Mouse (Mus musculus) heart, embryonic 16.5 days (tissue): ENCODE data around the gene Adamts20. TPM values are rescaled to one million over a fixed set of nuclear protein-coding genes. Genes with fewer than 3 reads are reported as not detected.

Experiments used
- ATAC-seq: fragments of 200-750 bp; cut with Nextera tagmentation; replicated peaks from 2 replicates; pipeline ENCODE4 v1.8.0; 2017; ENCODE audit warnings: moderate number of reproducible peaks; ENCODE audit not compliant: insufficient read depth, low FRiP score; ENCODE audit errors: extremely low read depth
- H3K27ac ChIP-seq: fragments of 300-500 bp; sonication (generic); 2 replicates; pipeline ENCODE4 v1.5.1; 2014; ENCODE audit warnings: mild to moderate bottlenecking, low read length, control low read depth, moderate library complexity
- H3K27me3 ChIP-seq: fragments of 300-500 bp; sonication (generic); 2 replicates; pipeline ENCODE4 v1.6.1; 2014; ENCODE audit warnings: low read length, mixed read lengths; ENCODE audit not compliant: control insufficient read depth, insufficient read depth
- H3K36me3 ChIP-seq: fragments of 300-500 bp; sonication (generic); 2 replicates; pipeline ENCODE4 v1.6.1; 2014; ENCODE audit not compliant: control insufficient read depth, insufficient read depth
- H3K4me1 ChIP-seq: fragments of 300-500 bp; sonication (generic); 2 replicates; pipeline ENCODE4 v1.6.1; 2014; ENCODE audit warnings: low read length, mixed read lengths; ENCODE audit not compliant: control insufficient read depth, insufficient read depth
- H3K4me2 ChIP-seq: fragments of 300-500 bp; sonication (generic); 2 replicates; pipeline ENCODE4 v1.6.1; 2014; ENCODE audit warnings: low read depth, mild to moderate bottlenecking, control low read depth, low read length
- H3K4me3 ChIP-seq: fragments of 300-500 bp; sonication (generic); 2 replicates; pipeline ENCODE4 v1.5.1; 2014; ENCODE audit warnings: mild to moderate bottlenecking, control low read depth, low read length
- H3K9ac ChIP-seq: fragments of 300-500 bp; sonication (generic); 2 replicates; pipeline ENCODE4 v1.6.1; 2014; ENCODE audit warnings: low read length, control low read depth
- H3K9me3 ChIP-seq: fragments of 300-500 bp; sonication (generic); replicated peaks from 2 replicates; pipeline ENCODE4 v1.6.1; 2016; ENCODE audit warnings: low read length; ENCODE audit not compliant: control insufficient read depth
- WGBS: fragments of 180-500 bp; shearing (Covaris S2); extraction: QIAGEN DNeasy Blood & Tissue Kit; methylation state at CpG from one replicate; pipeline ENCODE4 v1.1.7; 2014; 5-methylcytosine and 5-hydroxymethylcytosine counted together
- polyA plus RNA-seq: library from polyadenylated mRNA; unstranded; fragments of >200 nt; fragmentation: Nextera tagmentation; extraction: Ambion mirVana; gene quantifications from 2 replicates; pipeline ENCODE4 v1.2.1, GENCODE M21; 2015

Gene Adamts20
- polyA plus RNA-seq, 1 experiment from 2014 or later = 0.76 TPM

GRCm38 (mm10) chr15:94461166-94461565 lies 4.1 kb downstream of the Adamts20 start:
- Histone ChIP-seq H3K36me3 (no peaks in the 10 kb centered on the region), H3K27ac (no peak overlapping the region), H3K27me3 (no peaks in the 10 kb centered on the region), H3K4me1 (no peaks in the 10 kb centered on the region), H3K9ac (no peak overlapping the region), H3K4me3 (no peak overlapping the region), H3K9me3 (no peaks in the 10 kb centered on the region), H3K4me2 (no peak overlapping the region)
- WGBS = 61% methylated on average over 9 of the region's 9 CpGs
- ATAC-seq = no peak

- Histone ChIP-seq H3K9me3 (no peaks in the 10 kb centered on the region), H3K36me3 (no peaks in the 10 kb centered on the region), H3K4me3 (no peak overlapping the region), H3K27ac (no peak overlapping the region), H3K9ac (no peak overlapping the region), H3K4me2 (no peak overlapping the region), H3K4me1 (no peaks in the 10 kb centered on the region), H3K27me3 (no peaks in the 10 kb centered on the region)
- ATAC-seq = no peak
- WGBS = 76% methylated on average over 18 of the region's 18 CpGs
Observed at GRCm38 (mm10) chr15:94457636-94458390, 7.4 kb downstream of the Adamts20 start.

GRCm38 (mm10) chr15:94452848-94453247 lies 12.4 kb downstream of the Adamts20 start:
- 71% methylated on average over 5 of the region's 5 CpGs for WGBS
- Histone ChIP-seq H3K4me2 (no peak overlapping the region), H3K27me3 (no peaks in the 10 kb centered on the region), H3K36me3 (no peaks in the 10 kb centered on the region), H3K4me3 (no peak overlapping the region), H3K4me1 (no peaks in the 10 kb centered on the region), H3K27ac (no peak overlapping the region), H3K9ac (no peak overlapping the region), H3K9me3 (no peaks in the 10 kb centered on the region)
- ATAC-seq = no peak

GRCm38 (mm10) chr15:94451600-94451999 lies 13.6 kb downstream of the Adamts20 start:
- 87% methylated on average over 8 of the region's 8 CpGs for WGBS
- ATAC-seq = no peak
- no peaks in the 10 kb centered on the region for H3K27me3 ChIP-seq

GRCm38 (mm10) chr15:94444437-94445136 lies 20.6 kb downstream of the Adamts20 start:
- no peak overlapping the region for H3K9ac ChIP-seq
- no peaks in the 10 kb centered on the region for H3K27me3 ChIP-seq
- no peaks in the 10 kb centered on the region for H3K9me3 ChIP-seq
- peak; percentile 52; the same call in 1 of the 2 replicates for ATAC-seq
- H3K27ac ChIP-seq = peak overlapping the region; percentile 72
- H3K36me3 ChIP-seq = no peaks in the 10 kb centered on the region
- no peak overlapping the region for H3K4me3 ChIP-seq
- peaks cover 12% of the 10 kb centered on the region for H3K4me1 ChIP-seq
- WGBS = 47% methylated on average over 8 of the region's 8 CpGs
- H3K4me2 ChIP-seq = no peak overlapping the region

More at GRCm38 (mm10) chr15:94451600-94451999, 13.6 kb downstream of the Adamts20 start:
- Histone ChIP-seq H3K27ac (no peak overlapping the region), H3K9ac (no peak overlapping the region), H3K4me2 (no peak overlapping the region), H3K4me3 (no peak overlapping the region), H3K4me1 (no peaks in the 10 kb centered on the region), H3K9me3 (no peaks in the 10 kb centered on the region), H3K36me3 (no peaks in the 10 kb centered on the region)

GRCm38 (mm10) chr15:94444043-94444436 lies 21.2 kb downstream of the Adamts20 start:
- H3K9ac ChIP-seq = no peak overlapping the region
- peaks cover 12% of the 10 kb centered on the region for H3K4me1 ChIP-seq
- H3K9me3 ChIP-seq = no peaks in the 10 kb centered on the region
- 69% methylated on average over 11 of the region's 11 CpGs for WGBS
- no peaks in the 10 kb centered on the region for H3K36me3 ChIP-seq
- no peak for ATAC-seq
- H3K4me3 ChIP-seq = no peak overlapping the region
- no peaks in the 10 kb centered on the region for H3K27me3 ChIP-seq
- H3K27ac ChIP-seq = peak overlapping the region; percentile 31; the same call in 1 of the 2 replicates
- no peak overlapping the region for H3K4me2 ChIP-seq

GRCm38 (mm10) chr15:94443025-94443424 lies 22.2 kb downstream of the Adamts20 start:
- H3K27ac ChIP-seq = no peak overlapping the region
- peaks cover 12% of the 10 kb centered on the region for H3K4me1 ChIP-seq
- H3K4me3 ChIP-seq = no peak overlapping the region
- ATAC-seq = no peak
- no peak overlapping the region for H3K9ac ChIP-seq
- H3K9me3 ChIP-seq = no peaks in the 10 kb centered on the region
- no peaks in the 10 kb centered on the region for H3K27me3 ChIP-seq
- no peaks in the 10 kb centered on the region for H3K36me3 ChIP-seq
- 52% methylated on average over 2 of the region's 2 CpGs for WGBS
- H3K4me2 ChIP-seq = no peak overlapping the region

GRCm38 (mm10) chr15:94435532-94435931 lies 29.7 kb downstream of the Adamts20 start:
- Histone ChIP-seq H3K4me1 (no peaks in the 10 kb centered on the region), H3K27me3 (no peaks in the 10 kb centered on the region), H3K9me3 (no peaks in the 10 kb centered on the region), H3K4me2 (no peak overlapping the region), H3K27ac (no peak overlapping the region), H3K36me3 (no peaks in the 10 kb centered on the region), H3K4me3 (no peak overlapping the region), H3K9ac (no peak overlapping the region)
- ATAC-seq = no peak
- 85% methylated on average over 5 of the region's 5 CpGs for WGBS

- no peak for ATAC-seq
- Histone ChIP-seq H3K27ac (no peak overlapping the region), H3K4me3 (no peak overlapping the region), H3K9ac (no peak overlapping the region), H3K36me3 (no peaks in the 10 kb centered on the region), H3K4me2 (no peak overlapping the region), H3K9me3 (no peaks in the 10 kb centered on the region), H3K27me3 (no peaks in the 10 kb centered on the region), H3K4me1 (no peaks in the 10 kb centered on the region)
- 69% methylated on average over 14 of the region's 14 CpGs for WGBS
Observed at GRCm38 (mm10) chr15:94430681-94431405, 34.4 kb downstream of the Adamts20 start.
